Mouse (Mus musculus) common myeloid progenitor, adult 5-6 weeks (primary cell): ENCODE data around the gene Ppif. TPM values are rescaled to one million over a fixed set of nuclear protein-coding genes. Genes with fewer than 3 reads are reported as not detected.
A peak's percentile ranks its signal among the peaks of the same experiment; 100 is the strongest.

ENCODE experiments used
- ATAC-seq: replicated peaks from 2 replicates; pipeline ENCODE4 v1.8.0; 2016; ENCODE audit warnings: low read depth, mild to moderate bottlenecking, moderate TSS enrichment, inconsistent platforms; ENCODE audit not compliant: poor library complexity, severe bottlenecking
- total RNA-seq: library from RNA; stranded (forward); fragments of 200-1000, 187-1606 nt; gene quantifications from 2 replicates; pipeline ENCODE4 v1.2.3, GENCODE M21; 2017

The Ppif gene
- 44.9 and 49.5 TPM in 2 replicates for total RNA-seq

DNA sequence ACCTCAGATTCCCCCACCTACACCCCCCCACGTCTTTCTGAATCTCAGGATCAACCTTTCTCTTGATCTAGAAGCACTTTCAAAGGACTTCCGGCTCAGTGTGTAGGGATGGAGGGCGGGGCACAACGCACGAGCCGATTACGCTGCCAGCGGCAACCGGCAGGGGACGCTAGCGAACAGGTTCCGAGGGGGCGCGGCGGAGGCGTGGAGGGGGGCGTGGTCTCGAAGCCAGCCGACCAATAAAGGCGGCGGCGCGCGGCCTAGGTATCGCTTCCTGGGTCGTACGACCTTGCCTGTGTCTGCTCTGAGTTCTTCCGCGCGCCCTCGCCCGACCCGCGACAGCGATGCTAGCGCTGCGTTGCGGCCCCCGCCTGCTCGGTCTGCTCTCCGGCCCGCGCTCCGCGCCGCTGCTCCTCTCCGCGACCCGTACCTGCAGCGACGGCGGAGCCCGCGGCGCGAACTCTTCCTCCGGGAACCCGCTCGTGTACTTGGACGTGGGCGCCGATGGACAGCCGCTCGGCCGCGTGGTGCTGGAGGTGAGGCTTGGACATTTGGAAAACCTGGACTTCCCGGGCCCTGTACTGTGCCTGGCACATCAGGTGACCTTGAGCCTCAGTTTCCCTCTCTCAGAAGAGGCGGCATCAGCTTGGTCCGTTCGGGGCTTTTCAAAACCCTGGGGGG lies at the start of gene Ppif:
TSS of gene Ppif (plus strand) at position 267 of the 681 bp plus-strand sequence.
- peak; percentile 81 for ATAC-seq

DNA sequence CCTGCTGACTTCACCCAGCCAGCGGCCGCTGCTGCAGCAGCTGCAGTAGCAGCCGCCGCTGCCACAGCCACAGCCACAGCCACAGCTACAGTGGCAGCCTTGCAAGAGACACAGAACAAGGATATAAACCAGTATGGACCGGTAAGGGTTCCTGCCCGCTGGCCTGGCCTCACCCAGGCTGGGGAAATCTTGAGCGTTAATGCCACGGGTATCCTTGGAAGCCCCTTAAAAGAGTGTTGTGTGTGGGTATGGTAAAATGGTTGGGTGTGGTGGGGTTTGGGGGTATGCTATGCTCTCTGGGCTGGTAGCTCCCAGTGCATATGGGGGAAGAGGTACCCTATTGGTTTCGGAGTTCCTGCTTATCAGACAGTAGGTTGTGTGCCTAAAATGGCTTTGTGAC lies 48.2 kb upstream of the Ppif start:
- no peak for ATAC-seq

- peak; percentile 70 for ATAC-seq
Measured at GRCm38 (mm10) chr14:25646161-25646621, 47.8 kb upstream of the Ppif start.

GRCm38 (mm10) chr14:25651131-25651530 lies 42.8 kb upstream of the Ppif start:
- ATAC-seq = no peak

GRCm38 (mm10) chr14:25651905-25652304 lies 42.0 kb upstream of the Ppif start:
- ATAC-seq = no peak

GRCm38 (mm10) chr14:25654401-25655197 lies 39.4 kb upstream of the Ppif start:
- ATAC-seq = no peak

- no peak for ATAC-seq
Measured at GRCm38 (mm10) chr14:25660661-25661060, 33.3 kb upstream of the Ppif start.

- no peak for ATAC-seq
Measured at GRCm38 (mm10) chr14:25661185-25661920, 32.6 kb upstream of the Ppif start.

DNA sequence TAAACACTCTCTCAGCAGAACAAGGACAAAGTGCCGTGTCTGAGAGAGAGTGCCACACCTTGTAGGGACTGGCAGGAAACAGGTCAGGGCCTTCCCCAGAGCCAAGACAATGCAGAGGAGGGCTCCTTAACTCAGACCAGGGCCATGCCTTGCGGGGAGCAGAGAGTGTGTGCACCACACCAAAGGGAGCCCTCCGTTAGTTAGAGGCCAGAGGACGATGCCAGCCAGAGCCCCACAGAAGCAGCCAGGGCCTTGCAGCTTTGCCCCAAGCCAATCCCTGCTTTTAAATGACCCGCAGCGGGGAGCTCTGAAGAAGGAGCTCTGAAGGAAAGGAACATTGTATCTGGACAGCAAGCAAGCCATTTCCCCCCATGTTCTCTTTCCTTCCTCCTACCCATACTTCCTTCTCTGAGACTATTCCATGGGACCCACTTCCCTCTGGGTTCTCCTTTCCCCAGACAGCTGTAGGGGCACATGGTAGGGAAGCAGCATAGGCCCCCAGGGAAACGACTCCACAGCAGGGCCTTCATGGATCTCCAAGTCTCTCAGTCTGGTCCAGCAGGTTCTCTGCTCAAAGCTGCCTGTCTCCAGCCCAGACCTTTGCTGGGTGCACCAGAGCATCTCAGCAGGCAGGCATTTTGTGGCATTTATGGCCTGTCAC lies 30.2 kb upstream of the Ppif start:
- ATAC-seq = no peak

GRCm38 (mm10) chr14:25664310-25664695 lies 29.7 kb upstream of the Ppif start:
- ATAC-seq = no peak

DNA sequence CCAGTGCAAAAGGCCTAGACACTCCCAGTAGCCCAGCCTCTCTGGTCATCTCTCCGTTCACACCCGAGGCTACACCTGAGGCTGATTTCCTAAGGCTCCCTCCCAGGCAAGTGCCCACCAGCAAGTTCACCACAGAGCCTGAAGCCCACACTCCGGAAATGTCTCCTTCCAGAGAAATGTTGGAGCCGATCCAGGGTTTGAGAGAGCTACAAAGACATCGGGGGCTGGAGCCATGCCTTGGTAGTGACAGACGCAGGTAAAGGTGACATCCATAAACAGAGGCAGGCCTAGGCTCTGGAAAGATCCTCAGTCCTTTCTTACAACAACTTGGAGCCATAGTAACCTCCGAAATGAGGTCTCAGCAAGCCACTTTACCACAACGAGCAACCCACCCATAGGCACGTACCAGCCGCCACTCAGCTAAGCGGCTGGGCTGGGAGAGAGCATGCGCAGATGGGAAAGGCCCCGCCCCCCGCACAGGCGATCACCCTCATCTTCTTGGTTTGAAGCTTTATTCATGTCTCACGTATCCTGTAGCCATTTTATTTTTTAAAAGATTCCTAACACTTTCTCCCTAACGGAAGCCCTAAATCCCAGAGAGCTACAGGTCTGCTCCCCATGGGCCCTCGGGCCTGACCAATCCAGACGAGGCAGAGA lies 28.5 kb upstream of the Ppif start:
- ATAC-seq = no peak

- ATAC-seq = no peak
Measured at GRCm38 (mm10) chr14:25666668-25667376, 27.1 kb upstream of the Ppif start.

DNA sequence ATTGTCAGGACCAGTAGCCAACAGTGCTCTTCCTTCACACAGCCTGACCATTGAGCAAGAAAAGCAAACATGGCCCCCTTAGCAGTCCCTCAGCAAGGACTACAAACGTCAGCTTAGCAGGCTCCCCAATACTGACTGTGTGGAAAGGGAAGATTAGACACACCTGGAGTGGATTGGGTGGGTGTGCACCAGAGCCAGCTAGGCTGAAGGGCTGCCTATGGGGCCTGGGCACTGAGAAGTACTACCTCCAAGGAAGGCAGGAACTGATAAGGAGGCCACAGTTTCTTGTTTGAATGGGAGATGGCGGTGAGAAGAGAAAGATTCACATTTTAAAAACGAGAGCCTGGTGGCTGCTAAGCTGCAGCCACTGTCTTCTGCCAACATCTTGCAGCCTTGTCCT lies 26.4 kb upstream of the Ppif start:
- peak; percentile 64 for ATAC-seq

GRCm38 (mm10) chr14:25679625-25680024 lies 14.3 kb upstream of the Ppif start:
- ATAC-seq = no peak

DNA sequence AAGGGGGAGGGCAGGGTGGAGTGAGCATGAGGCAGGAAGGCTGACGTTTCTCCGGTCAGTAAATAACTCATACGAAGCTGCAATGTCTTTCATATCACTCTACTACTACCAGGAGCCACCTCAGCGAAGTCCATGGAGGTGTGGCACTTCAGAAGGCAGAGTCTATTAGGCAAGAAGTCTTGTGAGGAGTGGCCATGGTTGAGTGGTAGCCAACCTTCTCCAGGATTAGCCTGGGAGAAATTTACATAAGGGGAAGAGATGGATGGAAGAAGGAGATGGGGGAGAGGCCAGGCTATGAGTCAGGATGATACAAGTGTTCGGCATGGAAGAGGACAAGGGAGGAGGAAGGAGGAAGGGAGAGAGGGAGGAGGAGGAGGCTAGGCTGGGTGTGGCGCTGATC lies 11.9 kb upstream of the Ppif start:
- no peak for ATAC-seq

- ATAC-seq = peak; percentile 45; the same call in 1 of the 2 replicates
Measured at GRCm38 (mm10) chr14:25686216-25686945, 7.6 kb upstream of the Ppif start.

DNA sequence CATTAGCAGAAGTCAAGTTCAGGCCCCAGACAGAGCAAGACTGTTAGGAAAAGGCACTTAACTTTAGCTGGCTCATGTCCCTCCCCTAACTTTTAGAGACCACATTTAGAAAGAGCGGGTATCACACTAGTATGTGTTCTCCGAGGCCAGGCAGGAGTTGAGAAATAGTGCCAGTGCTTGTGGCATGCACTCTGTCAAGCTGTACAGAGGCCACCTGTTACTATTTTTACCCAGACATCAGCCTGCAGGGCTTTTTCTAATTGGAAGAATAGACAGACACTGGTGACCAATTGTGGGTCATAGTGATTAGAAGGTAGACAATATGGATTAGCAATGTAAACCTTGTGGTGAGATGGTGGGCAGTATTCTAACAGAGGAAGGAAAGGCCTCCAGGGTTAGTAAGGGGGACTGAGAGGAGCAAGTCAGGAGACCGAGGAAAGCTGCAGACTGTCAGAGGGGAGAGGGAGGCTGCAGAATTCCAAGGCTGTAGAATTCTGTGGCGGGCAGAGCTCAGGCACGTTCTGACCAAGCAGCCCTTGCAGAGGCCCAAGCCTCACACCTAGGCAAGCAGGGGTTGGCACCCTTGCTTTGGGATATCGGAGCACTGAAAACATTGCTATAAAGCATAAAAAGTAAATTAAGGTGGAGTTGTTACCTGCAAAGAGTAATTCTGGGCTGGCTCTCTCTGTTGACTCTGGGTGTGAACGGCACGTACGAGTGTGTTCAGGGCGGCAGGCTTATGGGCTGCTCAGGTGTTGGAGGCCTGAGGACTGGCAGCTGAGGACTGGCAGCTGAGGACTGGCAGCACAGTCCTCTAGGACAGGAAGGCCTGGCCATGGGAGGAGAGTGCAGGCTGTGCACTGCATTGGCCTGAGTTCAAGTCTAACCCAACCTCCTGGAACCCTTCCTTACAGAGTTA lies 6.7 kb upstream of the Ppif start:
- ATAC-seq = 0 out of 2 replicates have a peak, but pooled peaks have one; percentile 22
